Comparison of ENCODE assay signal across 15 mouse cellular contexts in genomic region chr15:11082961-11083569, GRCm38 (mm10). TPM values are rescaled to one million over a fixed set of nuclear protein-coding genes. Genes with fewer than 3 reads are reported as not detected.
DNase-seq lines count a peak whose midpoint lies in the region; ATAC-seq lines count a peak whose summit lies in the region.
"Had no signal": no experiment of that assay in that cellular context is flagged by ENCODE, and none has a peak within 500 bp of the region (broad histone marks: within the 10 kb centered on the region; RNA-seq: fewer than 3 reads in every experiment).

No protein-coding gene starts in this region.

- intact Hi-C loops in heart, postnatal 10 days (cut with DNase I) = no loop called here

- no peaks in the 10 kb centered on the region for H3K36me3 ChIP-seq in hindbrain, embryonic 12.5 days
- H3K36me3 ChIP-seq in midbrain, embryonic 13.5 days = no peaks in the 10 kb centered on the region

- no peaks in the 10 kb centered on the region for H3K9me3 ChIP-seq in hindbrain, embryonic 12.5 days (replicated peaks)
- H3K9me3 ChIP-seq in midbrain, embryonic 13.5 days = no peaks in the 10 kb centered on the region

- peak; percentile 94 for ATAC-seq in hindbrain, embryonic 12.5 days (ENCODE audit: low FRiP score)
- peak; percentile 93 for ATAC-seq in midbrain, embryonic 13.5 days

- H3K27me3 ChIP-seq in hindbrain, embryonic 12.5 days = no peaks in the 10 kb centered on the region
- H3K27me3 ChIP-seq in midbrain, embryonic 13.5 days = no peaks in the 10 kb centered on the region

- peak; percentile 86 for DNase-seq in embryo, embryonic 10 days (ENCODE audit: low spot score)
- DNase-seq in embryo, embryonic 9.5 days (ENCODE audit: extremely low spot score) = no peak
- DNase-seq in brain, adult 2 months (ENCODE audit: low read depth, low spot score) = peak; percentile 53
- DNase-seq in cerebellum, postnatal 36 days = no peak
- DNase-seq in heart, postnatal 10 days = no peak
- no peak for DNase-seq in cerebellum, postnatal 14 days
- DNase-seq: cerebellum, postnatal 10 days; gastrocnemius, adult 2 months; kidney, postnatal 36 days; lung, postnatal 10 days had no signal

- WGBS in hindbrain, embryonic 12.5 days = 46% methylated on average over 8 of the region's 8 CpGs
- 73% methylated on average over 8 of the region's 8 CpGs for WGBS in midbrain, embryonic 13.5 days

- H3K4me2 ChIP-seq in hindbrain, embryonic 12.5 days (replicated peaks) = no peak overlapping the region
- H3K4me2 ChIP-seq in midbrain, embryonic 13.5 days (replicated peaks) = no peak overlapping the region
- H3K4me2 ChIP-seq: liver, embryonic 11.5 days had no signal

- H3K4me1 ChIP-seq in hindbrain, embryonic 12.5 days = peaks cover 17% of the 10 kb centered on the region
- H3K4me1 ChIP-seq in midbrain, embryonic 13.5 days (replicated peaks) = peaks cover 5% of the 10 kb centered on the region; the same call in 1 of the 2 replicates

- H3K4me3 ChIP-seq in hindbrain, embryonic 12.5 days = no peak overlapping the region
- no peak overlapping the region for H3K4me3 ChIP-seq in midbrain, embryonic 13.5 days (replicated peaks)
- H3K4me3 ChIP-seq: erythroblast, embryonic 14.5 days; gastrocnemius, adult 2 months had no signal

- H3K9ac ChIP-seq in hindbrain, embryonic 12.5 days = no peak overlapping the region
- no peak overlapping the region for H3K9ac ChIP-seq in midbrain, embryonic 13.5 days (replicated peaks)

- H3K27ac ChIP-seq in hindbrain, embryonic 12.5 days = no peak overlapping the region
- H3K27ac ChIP-seq in midbrain, embryonic 13.5 days = no peak overlapping the region
- H3K27ac ChIP-seq: gastrocnemius, adult 2 months had no signal

RNA-seq across cellular contexts. Expression of gene Adamts12, which starts 18.5 kb away (rescaled TPM):
- polyA plus RNA-seq in hindbrain, embryonic 12.5 days (2016; fragmentation: Nextera tagmentation; extraction: Ambion mirVana) = 3.2 and 3.5 TPM in 2 replicates
- polyA plus RNA-seq in midbrain, embryonic 13.5 days (2015; fragmentation: Nextera tagmentation; extraction: Ambion mirVana) = 1.4 and 1.5 TPM in 2 replicates
- total RNA-seq in heart, postnatal 10 days (2021) = 10 to 100 TPM; 23.2 to 24.0 TPM

RNA-seq across cellular contexts. Expression of gene Rxfp3, which starts 45.3 kb away (rescaled TPM):
- 1.3 and 3.1 TPM in 2 replicates for polyA plus RNA-seq in hindbrain, embryonic 12.5 days (2016; fragmentation: Nextera tagmentation; extraction: Ambion mirVana)
- 1.2 and 1.3 TPM in 2 replicates for polyA plus RNA-seq in midbrain, embryonic 13.5 days (2015; fragmentation: Nextera tagmentation; extraction: Ambion mirVana)
- total RNA-seq in heart, postnatal 10 days (2021) = under 1 TPM; 0.12 to 0.17 TPM
- total RNA-seq: adrenal gland, adult 18-20 months; gastrocnemius, adult 2 months had no signal
- polyA plus RNA-seq: erythroblast, embryonic 14.5 days had no signal

Comparison
In these comparisons a context has a peak if more than half of its experiments do, and no peak if none do; other contexts are left out.
1. DNase-seq: peak in embryo, embryonic 10 days (single experiment) and brain, adult 2 months (single experiment); none in embryo, embryonic 9.5 days (single experiment), cerebellum, postnatal 36 days (0 of 2), heart, postnatal 10 days (0 of 2) and cerebellum, postnatal 14 days (0 of 2).